Mouse (Mus musculus) liver, embryonic 16.5 days (tissue): ENCODE data around the gene Ina. TPM values are rescaled to one million over a fixed set of nuclear protein-coding genes. Genes with fewer than 3 reads are reported as not detected.
A peak's percentile ranks its signal among the peaks of the same experiment; 100 is the strongest.
"Not testable (repeated sequence)": the region's sequence is repeated elsewhere in the genome, so short reads cannot be mapped to it uniquely, and the experiment has no call there.

Experiments used
- ATAC-seq: fragments of 200-750 bp; cut with Nextera tagmentation; 2 replicates; pipeline ENCODE4 v1.8.0; 2017; ENCODE audit warnings: low read depth, mild to moderate bottlenecking, moderate number of reproducible peaks, moderate library complexity
- H3K27ac ChIP-seq: fragments of 300-500 bp; sonication (generic); 2 replicates; pipeline ENCODE4 v1.5.1; 2014; ENCODE audit warnings: mild to moderate bottlenecking, low read length
- H3K27me3 ChIP-seq: fragments of 300-500 bp; sonication (generic); 2 replicates; pipeline ENCODE4 v1.6.1; 2014; ENCODE audit warnings: low read depth, low read length, mixed read lengths; ENCODE audit not compliant: control insufficient read depth, insufficient read depth
- H3K36me3 ChIP-seq: fragments of 300-500 bp; sonication (generic); 2 replicates; pipeline ENCODE4 v1.6.1; 2014; ENCODE audit warnings: mild to moderate bottlenecking; ENCODE audit not compliant: control insufficient read depth, insufficient read depth
- H3K4me1 ChIP-seq: fragments of 300-500 bp; sonication (generic); 2 replicates; pipeline ENCODE4 v1.6.1; 2014; ENCODE audit warnings: low read depth, low read length, mixed read lengths; ENCODE audit not compliant: control insufficient read depth
- H3K4me2 ChIP-seq: fragments of 300-500 bp; sonication (generic); 2 replicates; pipeline ENCODE4 v1.6.1; 2014; ENCODE audit warnings: low read depth, low read length, mixed read lengths
- H3K4me3 ChIP-seq: fragments of 300-500 bp; sonication (generic); 2 replicates; pipeline ENCODE4 v1.5.1; 2014; ENCODE audit warnings: low read depth, mild to moderate bottlenecking, low read length
- H3K9ac ChIP-seq: fragments of 300-500 bp; sonication (generic); 2 replicates; pipeline ENCODE4 v1.6.1; 2014; ENCODE audit warnings: low read depth, low read length
- H3K9me3 ChIP-seq: fragments of 300-500 bp; sonication (generic); replicated peaks from 2 replicates; pipeline ENCODE4 v1.6.1; 2016; ENCODE audit warnings: low read length; ENCODE audit not compliant: control insufficient read depth
- WGBS: fragments of 180-500 bp; shearing (Covaris S2); extraction: QIAGEN DNeasy Blood & Tissue Kit; methylation state at CpG from one replicate; pipeline ENCODE4 v1.1.7; 2014; ENCODE audit not compliant: insufficient replicate concordance; 5-methylcytosine and 5-hydroxymethylcytosine counted together
- polyA plus RNA-seq: library from polyadenylated mRNA; unstranded; fragments of >200 nt; fragmentation: Nextera tagmentation; extraction: Ambion mirVana; gene quantifications from 2 replicates; pipeline ENCODE4 v1.2.1, GENCODE M21; 2015

Gene Ina
- polyA plus RNA-seq, 1 experiment from 2014 or later = 0.09 TPM

GRCm38 (mm10) chr19:46990625-46991024 lies 23.9 kb upstream of the Ina start:
- H3K36me3 ChIP-seq, H3K27me3 ChIP-seq, H3K4me2 ChIP-seq, H3K27ac ChIP-seq, H3K9ac ChIP-seq, ATAC-seq, H3K9me3 ChIP-seq, H3K4me3 ChIP-seq: not testable (repeated sequence)
- H3K4me1 ChIP-seq = peaks cover 38% of the 10 kb centered on the region
- 71% methylated on average over 8 of the region's 8 CpGs for WGBS

- no peak overlapping the region for H3K4me3 ChIP-seq
- no peak overlapping the region for H3K9ac ChIP-seq
- peak; percentile 20; the same call in 1 of the 2 replicates for ATAC-seq
- H3K9me3 ChIP-seq = no peaks in the 10 kb centered on the region
- no peak overlapping the region for H3K27ac ChIP-seq
- 5% methylated on average over 5 of the region's 5 CpGs for WGBS
- peaks cover 38% of the 10 kb centered on the region for H3K4me1 ChIP-seq
- H3K36me3 ChIP-seq = no peaks in the 10 kb centered on the region
- no peak overlapping the region for H3K4me2 ChIP-seq
- no peaks in the 10 kb centered on the region for H3K27me3 ChIP-seq
These were observed 23.4 kb upstream of the Ina start for GRCm38 (mm10) chr19:46991145-46991544.

- not testable (repeated sequence) for H3K4me2 ChIP-seq, H3K36me3 ChIP-seq, H3K4me3 ChIP-seq, ATAC-seq, H3K9ac ChIP-seq, H3K27me3 ChIP-seq, H3K27ac ChIP-seq, H3K9me3 ChIP-seq
- 60% methylated on average over 4 of the region's 4 CpGs for WGBS
- peaks cover 32% of the 10 kb centered on the region for H3K4me1 ChIP-seq
These were observed 22.2 kb upstream of the Ina start for GRCm38 (mm10) chr19:46992329-46992728.

- Histone ChIP-seq H3K9me3 (no peaks in the 10 kb centered on the region), H3K9ac (no peak overlapping the region), H3K4me1 (peaks cover 9% of the 10 kb centered on the region), H3K27me3 (no peaks in the 10 kb centered on the region), H3K4me2 (no peak overlapping the region), H3K36me3 (no peaks in the 10 kb centered on the region), H3K27ac (no peak overlapping the region), H3K4me3 (no peak overlapping the region)
- ATAC-seq = no peak
- 78% methylated on average over 9 of the region's 9 CpGs for WGBS
These were observed 18.4 kb upstream of the Ina start for GRCm38 (mm10) chr19:46996095-46996494.

DNA sequence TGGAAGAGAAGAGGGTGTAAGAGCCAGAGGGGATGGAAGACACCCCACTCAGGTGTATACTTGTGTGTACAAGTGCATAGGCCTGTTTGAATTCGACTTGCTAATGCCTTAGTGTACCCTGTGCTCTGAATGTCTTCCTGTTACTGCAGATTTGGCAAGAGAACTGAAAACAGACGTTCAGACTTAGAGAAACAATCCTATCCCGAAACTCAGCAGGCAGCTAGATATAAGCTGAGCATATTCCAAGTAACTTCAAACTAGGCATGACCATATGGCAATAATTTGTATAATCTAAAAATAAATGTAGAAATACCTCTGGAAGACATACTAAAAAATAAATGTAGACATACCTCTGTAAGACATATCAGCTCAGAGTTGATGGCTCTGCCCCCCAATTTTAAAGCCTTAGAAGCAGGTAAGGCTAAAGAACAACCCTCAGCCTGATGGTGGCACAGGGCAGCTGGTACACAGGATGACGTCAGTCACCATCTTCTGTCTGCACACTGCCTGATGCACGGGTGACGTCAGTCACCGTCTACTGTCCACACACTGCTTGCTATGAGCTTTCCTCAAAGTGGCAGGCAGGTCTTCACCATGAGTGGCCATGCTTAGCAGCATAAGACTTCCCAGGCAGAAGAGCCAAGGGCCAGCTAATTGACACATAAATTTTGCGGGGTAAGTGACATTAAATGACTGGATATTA lies 16.2 kb upstream of the Ina start:
- Histone ChIP-seq H3K4me2 (no peak overlapping the region), H3K27ac (peak overlapping the region; percentile 48; the same call in 1 of the 2 replicates), H3K9me3 (no peaks in the 10 kb centered on the region), H3K36me3 (no peaks in the 10 kb centered on the region), H3K27me3 (no peaks in the 10 kb centered on the region), H3K4me1 (peaks cover 9% of the 10 kb centered on the region), H3K9ac (no peak overlapping the region), H3K4me3 (no peak overlapping the region)
- 0 out of 2 replicates have a peak, but pooled peaks have one; percentile 24 for ATAC-seq
- 55% methylated on average over 8 of the region's 8 CpGs for WGBS

DNA sequence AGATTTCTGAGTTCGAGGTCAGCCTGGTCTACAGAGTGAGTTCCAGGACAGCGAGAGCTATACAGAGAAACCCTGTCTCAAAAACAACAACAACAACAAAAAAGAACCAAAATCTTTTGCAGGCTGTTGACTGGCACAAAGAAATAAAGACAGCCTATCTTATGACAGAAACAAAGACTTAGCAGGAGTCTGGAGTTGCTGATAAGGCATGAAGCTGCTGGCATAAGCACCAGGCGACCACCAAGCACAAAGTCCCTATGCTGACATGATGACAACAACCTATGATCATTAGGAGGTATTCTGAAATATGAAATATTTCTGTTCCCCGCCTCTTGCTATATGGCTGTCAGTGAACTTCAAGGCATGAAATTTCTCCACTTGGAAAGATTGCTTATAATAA lies 15.5 kb upstream of the Ina start:
- Histone ChIP-seq H3K27me3 (no peaks in the 10 kb centered on the region), H3K9ac (no peak overlapping the region), H3K4me3 (no peak overlapping the region), H3K9me3 (no peaks in the 10 kb centered on the region), H3K4me2 (no peak overlapping the region; the same call in 1 of the 2 replicates), H3K4me1 (peaks cover 9% of the 10 kb centered on the region), H3K36me3 (no peaks in the 10 kb centered on the region), H3K27ac (peak overlapping the region; percentile 48; the same call in 1 of the 2 replicates)
- peak; percentile 54; the same call in 1 of the 2 replicates for ATAC-seq
- WGBS = 31% methylated on average over 4 of the region's 4 CpGs

GRCm38 (mm10) chr19:46999753-47000152 lies 14.7 kb upstream of the Ina start:
- Histone ChIP-seq H3K9me3 (no peaks in the 10 kb centered on the region), H3K4me3 (no peak overlapping the region), H3K4me1 (peaks cover 9% of the 10 kb centered on the region), H3K27me3 (no peaks in the 10 kb centered on the region), H3K36me3 (no peaks in the 10 kb centered on the region), H3K4me2 (0 out of 2 replicates have a peak overlapping the region, but pooled peaks have one; percentile 21), H3K27ac (peak overlapping the region; percentile 45), H3K9ac (0 out of 2 replicates have a peak overlapping the region, but pooled peaks have one; percentile 5)
- WGBS = 25% methylated on average over 6 of the region's 6 CpGs
- ATAC-seq = peak; percentile 76

GRCm38 (mm10) chr19:47000357-47000756 lies 14.1 kb upstream of the Ina start:
- ATAC-seq, H3K9ac ChIP-seq, H3K9me3 ChIP-seq, H3K36me3 ChIP-seq, H3K27ac ChIP-seq, H3K4me2 ChIP-seq, H3K4me3 ChIP-seq, H3K27me3 ChIP-seq, H3K4me1 ChIP-seq: not testable (repeated sequence)
- 72% methylated on average over 2 of the region's 3 CpGs for WGBS

GRCm38 (mm10) chr19:47003742-47004511 lies 10.6 kb upstream of the Ina start:
- no peak for ATAC-seq
- H3K27me3 ChIP-seq = no peaks in the 10 kb centered on the region
- H3K4me2 ChIP-seq = no peak overlapping the region
- H3K36me3 ChIP-seq = no peaks in the 10 kb centered on the region
- 48% methylated on average over 6 of the region's 6 CpGs for WGBS
- H3K9ac ChIP-seq = no peak overlapping the region
- H3K4me1 ChIP-seq = peaks cover 5% of the 10 kb centered on the region
- no peak overlapping the region for H3K4me3 ChIP-seq
- no peak overlapping the region for H3K27ac ChIP-seq
- no peaks in the 10 kb centered on the region for H3K9me3 ChIP-seq
